Mouse (Mus musculus) intestine, embryonic 15.5 days (tissue): ENCODE data around the gene Nckap5. TPM values are rescaled to one million over a fixed set of nuclear protein-coding genes. Genes with fewer than 3 reads are reported as not detected.
A peak's percentile ranks its signal among the peaks of the same experiment; 100 is the strongest.

Experiments
- ATAC-seq: fragments of 200-750 bp; cut with Nextera tagmentation; 2 replicates; pipeline ENCODE4 v1.8.0; 2017; ENCODE audit warnings: moderate TSS enrichment, moderate library complexity
- H3K27ac ChIP-seq: fragments of 300-500 bp; sonication (generic); 2 replicates; pipeline ENCODE4 v1.5.1; 2015; ENCODE audit warnings: mild to moderate bottlenecking, inconsistent platforms
- H3K27me3 ChIP-seq: fragments of 300-500 bp; sonication (generic); replicated peaks from 2 replicates; pipeline ENCODE4 v1.6.1; 2015; ENCODE audit warnings: inconsistent platforms
- H3K36me3 ChIP-seq: fragments of 300-500 bp; sonication (generic); 2 replicates; pipeline ENCODE4 v1.6.1; 2015; ENCODE audit warnings: inconsistent platforms
- H3K4me1 ChIP-seq: fragments of 300-500 bp; sonication (generic); replicated peaks from 2 replicates; pipeline ENCODE4 v1.6.1; 2015; ENCODE audit warnings: inconsistent platforms
- H3K4me2 ChIP-seq: fragments of 300-500 bp; sonication (generic); replicated peaks from 2 replicates; pipeline ENCODE4 v1.6.1; 2015; ENCODE audit warnings: mild to moderate bottlenecking, inconsistent platforms
- H3K4me3 ChIP-seq: fragments of 300-500 bp; sonication (generic); replicated peaks from 2 replicates; pipeline ENCODE4 v1.5.1; 2015; ENCODE audit warnings: inconsistent platforms
- H3K9ac ChIP-seq: fragments of 300-500 bp; sonication (generic); 2 replicates; pipeline ENCODE4 v1.6.1; 2015; ENCODE audit warnings: inconsistent platforms
- H3K9me3 ChIP-seq: fragments of 300-500 bp; sonication (generic); 2 replicates; pipeline ENCODE4 v1.6.1; 2016; ENCODE audit warnings: inconsistent platforms
- WGBS: fragments of 180-500 bp; shearing (Covaris S2); methylation state at CpG from one replicate; pipeline ENCODE4 v1.1.7; 2015; 5-methylcytosine and 5-hydroxymethylcytosine counted together
- polyA plus RNA-seq: library from polyadenylated mRNA; unstranded; fragments of >200 nt; fragmentation: Nextera tagmentation; extraction: Ambion mirVana; gene quantifications from 2 replicates; pipeline ENCODE4 v1.2.1, GENCODE M21; 2015

Nckap5 gene
- polyA plus RNA-seq, 1 experiment from 2014 or later = 11.4 TPM

DNA sequence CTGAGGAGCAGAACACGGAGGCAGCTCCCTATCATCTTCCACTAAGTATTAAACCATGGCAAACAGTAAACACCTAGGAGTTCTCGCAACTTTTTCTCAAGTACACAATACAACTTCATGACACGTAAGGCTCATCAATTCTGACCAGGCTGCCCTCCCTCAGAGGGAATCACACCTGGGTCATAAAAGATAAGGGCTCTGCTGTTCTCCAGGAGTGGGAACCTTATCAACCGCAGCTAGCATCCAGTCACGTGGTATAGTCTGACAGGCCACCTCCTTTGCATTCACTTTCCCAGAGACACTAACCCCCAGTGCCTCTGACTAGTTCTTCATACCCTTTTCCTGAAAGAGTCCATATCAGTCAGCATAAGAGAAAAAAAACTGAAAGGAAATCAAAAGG lies 179.8 kb downstream of the Nckap5 start:
- H3K4me3 ChIP-seq = no peak overlapping the region
- no peak overlapping the region for H3K9ac ChIP-seq
- H3K4me1 ChIP-seq = no peaks in the 10 kb centered on the region
- ATAC-seq = peak; percentile 93
- 41% methylated on average over 5 of the region's 5 CpGs for WGBS
- H3K9me3 ChIP-seq = no peaks in the 10 kb centered on the region
- no peak overlapping the region for H3K27ac ChIP-seq
- no peaks in the 10 kb centered on the region for H3K27me3 ChIP-seq
- H3K36me3 ChIP-seq = no peaks in the 10 kb centered on the region
- no peak overlapping the region for H3K4me2 ChIP-seq

DNA sequence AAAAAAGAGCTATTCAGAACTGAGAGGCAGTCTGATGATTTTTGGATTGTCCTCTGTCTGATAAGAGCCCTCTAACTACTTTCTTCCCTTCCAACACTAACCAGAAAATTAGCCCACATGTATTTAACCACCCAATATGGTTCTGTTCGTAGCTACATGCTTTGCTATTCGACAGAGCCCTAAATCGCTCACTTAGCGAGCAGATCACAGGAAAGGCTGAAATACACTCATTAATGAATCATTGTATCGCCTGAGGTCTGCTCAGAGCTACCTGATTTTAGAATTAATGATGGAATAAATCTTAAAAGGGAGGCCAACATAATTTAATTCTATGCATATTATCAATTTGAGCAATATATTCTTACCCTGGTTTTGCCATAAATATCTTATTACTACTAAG lies 187.8 kb downstream of the Nckap5 start:
- Histone ChIP-seq H3K4me1 (no peaks in the 10 kb centered on the region), H3K9ac (no peak overlapping the region), H3K4me2 (no peak overlapping the region), H3K9me3 (no peaks in the 10 kb centered on the region), H3K4me3 (no peak overlapping the region), H3K27me3 (no peaks in the 10 kb centered on the region), H3K36me3 (no peaks in the 10 kb centered on the region), H3K27ac (no peak overlapping the region)
- 85% methylated on average over 5 of the region's 5 CpGs for WGBS
- ATAC-seq = no peak

DNA sequence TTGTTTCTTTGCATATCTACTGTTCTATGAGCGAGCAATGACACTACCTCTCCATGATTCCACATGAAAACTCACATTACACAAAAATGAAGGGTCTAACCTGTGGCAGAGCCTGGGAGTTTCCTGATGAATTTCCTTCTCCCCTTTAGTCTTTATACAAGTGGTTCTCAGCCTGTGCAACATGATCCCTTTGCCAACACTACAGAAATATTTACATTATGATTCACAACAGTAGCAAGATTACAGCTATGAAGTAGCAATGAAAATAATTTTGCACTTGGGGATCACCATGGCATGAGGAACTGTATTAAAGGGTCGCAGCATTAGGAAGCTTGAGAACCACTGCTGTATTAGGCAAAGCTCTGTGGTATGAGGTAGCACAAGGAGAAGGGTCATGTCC lies 191.1 kb downstream of the Nckap5 start:
- no peak overlapping the region for H3K27ac ChIP-seq
- H3K36me3 ChIP-seq = no peaks in the 10 kb centered on the region
- no peaks in the 10 kb centered on the region for H3K27me3 ChIP-seq
- H3K9ac ChIP-seq = no peak overlapping the region
- H3K4me3 ChIP-seq = no peak overlapping the region
- H3K9me3 ChIP-seq = no peaks in the 10 kb centered on the region
- no peak for ATAC-seq
- WGBS = 72% methylated on average over 2 of the region's 2 CpGs
- H3K4me2 ChIP-seq = no peak overlapping the region
- H3K4me1 ChIP-seq = no peaks in the 10 kb centered on the region

DNA sequence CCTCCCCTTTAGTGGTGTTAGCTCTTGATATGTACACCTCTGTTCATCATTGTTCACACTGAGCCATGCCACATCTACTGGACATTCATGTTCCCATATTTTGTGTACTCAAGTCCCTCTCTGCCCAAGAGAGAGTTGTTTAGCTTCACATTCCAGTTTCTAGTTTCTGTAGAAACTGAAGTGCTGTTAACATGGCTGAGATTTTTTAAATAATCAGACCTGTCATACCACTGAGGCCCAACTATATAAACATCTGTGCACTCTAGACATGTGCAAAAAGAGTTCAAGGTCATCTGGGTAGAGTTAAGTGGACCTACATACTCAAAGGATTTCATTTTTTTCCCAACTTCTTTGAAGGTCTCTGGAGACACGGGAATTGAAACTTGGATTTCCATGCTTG lies 193.1 kb downstream of the Nckap5 start:
- no peak overlapping the region for H3K4me2 ChIP-seq
- H3K4me1 ChIP-seq = no peaks in the 10 kb centered on the region
- H3K4me3 ChIP-seq = no peak overlapping the region
- no peak overlapping the region for H3K27ac ChIP-seq
- H3K36me3 ChIP-seq = no peaks in the 10 kb centered on the region
- H3K9ac ChIP-seq = no peak overlapping the region
- 79% methylated on average over 1 of the region's 1 CpGs for WGBS
- H3K9me3 ChIP-seq = no peaks in the 10 kb centered on the region
- ATAC-seq = no peak
- H3K27me3 ChIP-seq = no peaks in the 10 kb centered on the region

DNA sequence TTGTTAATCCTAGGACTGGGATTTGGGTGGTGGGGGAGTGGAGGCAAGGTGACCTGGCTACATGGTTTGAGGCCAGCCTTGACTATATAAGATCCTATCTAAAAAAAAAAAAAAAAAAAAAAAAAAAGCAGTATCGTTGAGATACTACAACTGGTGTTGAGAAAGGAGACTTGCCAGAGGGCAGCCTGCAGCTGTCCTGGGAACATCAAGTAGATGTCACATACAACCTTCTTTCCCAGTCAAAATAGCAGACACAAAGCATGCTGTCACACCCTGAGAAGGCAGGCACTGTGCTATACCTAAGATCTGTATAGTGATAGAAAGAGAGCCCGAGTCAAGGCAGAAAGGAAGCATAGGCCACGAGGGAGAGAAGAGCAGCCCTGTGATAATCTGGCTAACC lies 204.4 kb downstream of the Nckap5 start:
- H3K27me3 ChIP-seq = no peaks in the 10 kb centered on the region
- no peak overlapping the region for H3K4me3 ChIP-seq
- 85% methylated on average over 3 of the region's 3 CpGs for WGBS
- H3K27ac ChIP-seq = no peak overlapping the region
- no peak overlapping the region for H3K9ac ChIP-seq
- no peak overlapping the region for H3K4me2 ChIP-seq
- no peaks in the 10 kb centered on the region for H3K9me3 ChIP-seq
- no peaks in the 10 kb centered on the region for H3K4me1 ChIP-seq
- H3K36me3 ChIP-seq = no peaks in the 10 kb centered on the region
- no peak for ATAC-seq

DNA sequence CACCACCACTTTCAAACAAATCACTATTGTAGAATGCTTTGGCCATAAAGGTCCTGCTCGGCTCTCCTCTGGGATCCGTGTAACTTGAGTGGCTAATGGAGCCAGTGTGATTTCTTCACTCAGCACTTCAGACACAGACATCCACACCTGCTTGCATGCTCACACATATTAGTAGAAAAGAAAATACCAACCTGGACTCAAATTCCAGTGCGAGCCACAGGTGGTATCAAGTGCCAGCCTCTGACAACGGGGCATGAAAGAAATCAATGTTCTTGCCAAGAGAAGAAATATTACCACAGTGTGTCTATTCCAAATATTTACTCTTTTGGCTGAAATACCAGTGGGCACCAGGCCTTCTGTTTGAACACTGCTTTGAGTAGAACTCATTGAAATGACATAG lies 208.6 kb downstream of the Nckap5 start:
- no peak for ATAC-seq
- no peak overlapping the region for H3K4me2 ChIP-seq
- H3K27ac ChIP-seq = no peak overlapping the region
- H3K9ac ChIP-seq = no peak overlapping the region
- H3K9me3 ChIP-seq = no peaks in the 10 kb centered on the region
- no peaks in the 10 kb centered on the region for H3K27me3 ChIP-seq
- H3K36me3 ChIP-seq = no peaks in the 10 kb centered on the region
- H3K4me3 ChIP-seq = no peak overlapping the region
- WGBS = 53% methylated on average over 4 of the region's 4 CpGs
- H3K4me1 ChIP-seq = no peaks in the 10 kb centered on the region

DNA sequence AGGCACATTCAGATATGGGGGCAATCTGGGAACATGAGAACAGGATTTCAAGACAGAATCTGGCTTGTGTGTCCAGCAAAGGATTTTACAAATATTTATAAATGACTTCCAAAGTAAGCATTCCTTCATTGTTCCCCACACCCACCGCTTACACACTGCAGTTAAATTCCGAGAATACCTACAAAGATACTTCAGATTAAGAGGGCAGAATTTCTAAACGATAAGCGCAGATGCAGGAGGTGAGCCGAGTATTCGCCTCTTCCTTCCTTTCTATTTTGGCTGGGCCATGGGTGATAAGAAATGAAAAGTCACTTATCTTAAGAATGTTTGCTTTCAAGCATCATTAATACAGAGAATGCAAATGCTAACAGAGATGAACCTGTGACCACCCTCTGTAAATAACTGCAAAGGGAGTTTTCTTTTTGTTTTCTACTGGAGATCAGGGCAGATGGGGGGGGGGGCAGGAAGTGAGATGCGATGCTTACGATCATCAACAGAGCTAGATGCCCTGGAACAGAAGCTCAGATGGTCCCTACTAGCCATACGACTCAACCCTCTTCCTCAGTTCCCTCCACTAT lies 213.0 kb downstream of the Nckap5 start:
- H3K27ac ChIP-seq = no peak overlapping the region
- H3K27me3 ChIP-seq = no peaks in the 10 kb centered on the region
- no peak for ATAC-seq
- WGBS = 35% methylated on average over 9 of the region's 9 CpGs
- H3K4me2 ChIP-seq = no peak overlapping the region
- no peak overlapping the region for H3K4me3 ChIP-seq
- no peaks in the 10 kb centered on the region for H3K9me3 ChIP-seq
- H3K9ac ChIP-seq = no peak overlapping the region
- H3K36me3 ChIP-seq = no peaks in the 10 kb centered on the region
- H3K4me1 ChIP-seq = no peaks in the 10 kb centered on the region

DNA sequence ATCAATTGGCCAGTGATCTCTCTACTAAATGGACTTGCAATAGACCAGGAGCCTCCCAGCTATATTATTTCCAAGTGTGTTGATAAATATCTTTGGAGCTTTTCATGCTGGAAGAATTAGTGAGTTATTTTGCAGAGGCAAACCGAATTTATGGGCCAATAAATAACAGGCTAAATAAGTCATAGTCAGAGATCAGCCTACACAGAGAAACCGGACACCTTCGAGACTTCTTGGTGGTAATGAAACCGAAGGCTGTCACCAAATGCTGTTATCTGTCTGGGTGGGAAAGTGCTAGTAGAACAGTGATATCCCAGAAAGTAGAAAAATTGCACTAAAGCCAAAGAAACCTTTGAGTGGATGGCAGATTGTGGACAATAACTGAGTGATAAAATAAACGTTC lies 213.6 kb downstream of the Nckap5 start:
- Histone ChIP-seq H3K4me2 (no peak overlapping the region), H3K27ac (no peak overlapping the region), H3K4me3 (no peak overlapping the region), H3K27me3 (no peaks in the 10 kb centered on the region), H3K36me3 (no peaks in the 10 kb centered on the region), H3K9ac (no peak overlapping the region), H3K4me1 (no peaks in the 10 kb centered on the region), H3K9me3 (no peaks in the 10 kb centered on the region)
- WGBS = 25% methylated on average over 5 of the region's 5 CpGs
- no peak for ATAC-seq

DNA sequence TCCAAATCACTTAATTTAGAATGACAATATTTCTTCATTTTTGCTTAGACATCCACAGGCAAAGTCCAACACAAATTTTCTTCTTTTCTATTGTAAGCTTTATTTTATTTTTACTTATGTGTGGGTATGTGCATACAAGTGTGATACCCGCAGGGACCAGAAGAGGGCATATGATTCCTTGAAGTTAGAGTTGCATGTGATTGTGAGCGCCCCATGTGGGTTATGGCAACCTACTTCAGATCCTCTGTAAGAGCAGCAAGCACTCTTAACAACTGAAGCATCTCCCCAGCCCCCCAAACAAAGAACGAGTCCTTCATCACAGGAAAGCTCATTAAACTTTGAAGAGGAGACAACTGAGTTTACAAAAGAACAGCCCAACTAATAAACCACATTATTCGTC lies 217.7 kb downstream of the Nckap5 start:
- H3K9me3 ChIP-seq = no peaks in the 10 kb centered on the region
- no peak for ATAC-seq
- no peak overlapping the region for H3K4me2 ChIP-seq
- 79% methylated on average over 4 of the region's 4 CpGs for WGBS
- no peak overlapping the region for H3K9ac ChIP-seq
- no peak overlapping the region for H3K27ac ChIP-seq
- H3K4me3 ChIP-seq = no peak overlapping the region
- H3K4me1 ChIP-seq = no peaks in the 10 kb centered on the region
- no peaks in the 10 kb centered on the region for H3K36me3 ChIP-seq
- no peaks in the 10 kb centered on the region for H3K27me3 ChIP-seq

DNA sequence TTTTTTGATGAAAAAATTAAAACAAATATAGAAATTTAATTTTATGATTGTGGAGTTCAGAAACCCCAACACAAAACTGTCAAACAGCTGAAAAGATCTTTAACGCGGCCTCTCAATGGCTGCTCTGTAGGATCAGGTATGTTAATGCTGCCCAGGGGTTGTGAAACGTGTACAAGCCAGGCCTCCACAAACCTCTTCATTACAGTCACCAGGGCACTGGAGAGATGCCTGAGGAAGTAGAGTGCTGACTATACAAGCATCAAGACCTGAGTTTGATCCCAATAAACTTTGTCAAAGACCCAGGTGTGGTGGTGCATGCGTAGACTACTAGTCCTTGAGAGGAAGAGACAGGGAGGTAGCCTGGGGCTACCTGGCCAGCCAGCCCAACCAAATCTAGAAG lies 222.0 kb downstream of the Nckap5 start:
- no peak overlapping the region for H3K4me3 ChIP-seq
- H3K9me3 ChIP-seq = no peaks in the 10 kb centered on the region
- ATAC-seq = no peak
- H3K36me3 ChIP-seq = no peaks in the 10 kb centered on the region
- H3K9ac ChIP-seq = no peak overlapping the region
- H3K4me1 ChIP-seq = no peaks in the 10 kb centered on the region
- H3K4me2 ChIP-seq = no peak overlapping the region
- H3K27me3 ChIP-seq = no peaks in the 10 kb centered on the region
- WGBS = 87% methylated on average over 4 of the region's 4 CpGs
- H3K27ac ChIP-seq = no peak overlapping the region

DNA sequence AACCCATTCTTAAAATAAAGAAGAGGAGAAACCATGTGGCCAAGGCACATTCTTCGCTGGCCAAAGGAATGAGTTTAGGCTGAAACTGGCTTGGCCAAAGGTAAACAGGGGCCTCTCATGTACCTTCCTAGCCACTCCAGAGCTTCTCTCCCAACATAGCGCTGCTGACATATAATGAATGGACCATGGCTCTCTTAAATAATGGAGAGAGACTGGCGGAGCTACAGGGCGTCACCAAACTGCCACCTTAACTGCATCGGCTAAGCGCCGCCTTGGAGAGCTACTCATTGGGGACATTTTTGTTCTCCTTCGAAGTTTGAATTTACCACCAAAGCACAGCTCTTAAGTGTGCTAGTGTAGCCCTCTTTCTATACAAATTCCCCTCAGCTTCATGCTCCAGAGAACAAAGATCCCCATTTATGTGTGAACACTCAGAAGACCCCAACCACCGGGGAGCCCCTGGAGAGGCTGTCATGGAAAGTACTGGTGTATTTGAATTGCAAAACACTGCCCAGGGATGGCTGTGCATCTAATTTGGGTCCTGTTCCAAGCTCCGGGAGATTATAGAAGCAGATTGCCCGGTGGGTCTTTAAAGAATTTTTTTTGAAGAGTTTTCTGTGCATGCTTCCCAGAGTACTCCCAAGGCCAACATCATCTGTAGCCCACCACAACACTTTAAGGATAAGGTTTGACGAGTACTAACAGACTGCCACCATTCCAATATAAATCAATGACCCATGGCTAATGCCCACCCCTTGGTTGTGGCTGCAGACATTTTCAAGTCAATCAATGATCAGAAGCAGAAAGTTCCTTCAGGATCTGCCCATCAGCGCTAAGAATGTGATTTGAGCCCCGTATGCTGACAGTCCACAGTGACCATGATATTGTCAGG lies 224.2 kb downstream of the Nckap5 start:
- no peaks in the 10 kb centered on the region for H3K4me1 ChIP-seq
- no peaks in the 10 kb centered on the region for H3K36me3 ChIP-seq
- H3K9me3 ChIP-seq = no peaks in the 10 kb centered on the region
- H3K4me3 ChIP-seq = no peak overlapping the region
- 88% methylated on average over 14 of the region's 14 CpGs for WGBS
- no peak for ATAC-seq
- no peak overlapping the region for H3K4me2 ChIP-seq
- no peaks in the 10 kb centered on the region for H3K27me3 ChIP-seq
- H3K27ac ChIP-seq = no peak overlapping the region
- H3K9ac ChIP-seq = no peak overlapping the region

DNA sequence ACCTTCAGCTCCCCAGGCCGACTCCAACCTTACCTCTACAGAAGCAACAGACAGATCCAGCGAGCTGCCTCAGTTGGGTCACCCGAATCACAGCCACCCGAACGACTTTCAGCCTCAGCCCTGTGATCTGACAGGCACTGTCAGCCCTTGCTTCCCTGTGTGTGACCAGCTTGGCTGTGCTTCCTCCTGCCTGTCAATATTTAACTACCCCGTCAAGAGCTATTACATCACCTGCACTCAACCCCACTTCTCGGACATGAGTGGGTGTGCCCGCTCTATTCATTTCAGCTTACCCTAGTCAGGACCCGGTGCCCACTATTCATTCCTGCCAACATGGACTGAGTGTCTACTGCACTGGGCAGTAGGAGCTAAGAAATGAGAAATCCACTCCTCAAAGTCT lies 226.0 kb downstream of the Nckap5 start:
- no peak overlapping the region for H3K9ac ChIP-seq
- 63% methylated on average over 9 of the region's 9 CpGs for WGBS
- H3K4me1 ChIP-seq = no peaks in the 10 kb centered on the region
- H3K4me3 ChIP-seq = peak overlapping the region; percentile 12; the same call in 1 of the 2 replicates
- no peaks in the 10 kb centered on the region for H3K27me3 ChIP-seq
- ATAC-seq = peak; percentile 86
- no peaks in the 10 kb centered on the region for H3K36me3 ChIP-seq
- no peaks in the 10 kb centered on the region for H3K9me3 ChIP-seq
- peak overlapping the region; percentile 37 for H3K4me2 ChIP-seq
- H3K27ac ChIP-seq = no peak overlapping the region
